Mouse (Mus musculus) C2C12 (cell line): ENCODE data around the gene Sugp2.
A peak's percentile ranks its signal among the peaks of the same experiment; 100 is the strongest.

Experiments used
- CTCF ChIP-seq: IDR thresholded peaks from one replicate; pipeline ENCODE4 v1.5.1; 2011; ENCODE audit not compliant: control insufficient read depth, insufficient read depth, insufficient read length
- MAX ChIP-seq: IDR thresholded peaks from one replicate; pipeline ENCODE4 v1.6.1; 2011; ENCODE audit warnings: mild to moderate bottlenecking, control low read depth
- MYOD1 ChIP-seq: IDR thresholded peaks from one replicate; pipeline ENCODE4 v1.6.1; 2011; ENCODE audit warnings: low read depth; ENCODE audit not compliant: control insufficient read depth, insufficient read length
- USF1 ChIP-seq: IDR thresholded peaks from one replicate; pipeline ENCODE4 v1.6.1; 2011; ENCODE audit warnings: low read depth, mild to moderate bottlenecking, control low read depth, moderate library complexity

- TF ChIP-seq MYOD1 (no peak), CTCF (no peak), USF1 (no peak), MAX (peak; percentile 21)
Observed at GRCm38 (mm10) chr8:70302358-70302890, 68.4 kb downstream of the Sugp2 start, which contains the start of the genes Ddx49 and Cope.
